22 mouse cellular contexts compared by ENCODE assay signal in the genomic region with DNA sequence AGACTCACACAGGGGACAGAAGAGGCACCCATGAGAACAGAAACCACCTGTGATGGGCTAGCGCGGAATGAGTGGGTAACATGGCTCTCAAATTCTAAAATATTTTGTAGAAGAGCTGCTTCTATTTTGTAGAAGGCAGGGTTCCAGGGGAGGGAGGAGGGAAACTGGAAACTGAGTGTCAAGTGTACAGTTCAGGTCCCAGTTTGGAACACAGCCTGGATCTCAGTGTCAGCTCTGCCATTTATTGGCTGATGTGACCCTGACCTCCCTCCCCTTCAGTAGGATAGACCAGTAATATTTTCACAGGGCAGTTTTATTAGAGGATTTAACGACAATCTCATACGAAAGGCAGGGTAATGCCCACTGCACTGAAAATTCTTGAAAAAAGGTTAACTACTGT. TPM values are rescaled to one million over a fixed set of nuclear protein-coding genes. Genes with fewer than 3 reads are reported as not detected.
"Had no signal": no experiment of that assay in that cellular context is flagged by ENCODE, and none has a peak within 500 bp of the region (broad histone marks: within the 10 kb centered on the region; RNA-seq: fewer than 3 reads in every experiment).

No protein-coding gene starts in this region.

- H3K4me2 ChIP-seq: lung, embryonic 14.5 days; midbrain, embryonic 12.5 days; neural tube, embryonic 13.5 days; neural tube, embryonic 15.5 days; stomach, embryonic 15.5 days had no signal

- H3K9ac ChIP-seq: lung, embryonic 14.5 days; midbrain, embryonic 12.5 days; neural tube, embryonic 13.5 days; neural tube, embryonic 15.5 days; stomach, embryonic 15.5 days had no signal

- ATAC-seq: midbrain, embryonic 16.5 days had no signal

- H3K9me3 ChIP-seq: midbrain, embryonic 10.5 days; midbrain, embryonic 12.5 days; neural tube, embryonic 13.5 days; neural tube, embryonic 15.5 days; stomach, embryonic 15.5 days had no signal

- H3K27ac ChIP-seq: midbrain, embryonic 10.5 days; midbrain, embryonic 12.5 days; neural tube, embryonic 13.5 days; neural tube, embryonic 15.5 days; stomach, embryonic 15.5 days; stomach, postnatal 0 days had no signal

- H3K4me3 ChIP-seq: midbrain, embryonic 10.5 days; midbrain, embryonic 12.5 days; myocyte; neural tube, embryonic 13.5 days; neural tube, embryonic 15.5 days; stomach, embryonic 15.5 days had no signal

- DNase-seq: lung, adult 18-20 months; lung, embryonic 14.5 days; lung, postnatal 10 days; lung, postnatal 4 days; midbrain, embryonic 14.5 days; retina, postnatal 1 day; right cerebral cortex, adult 18-20 months; right cerebral cortex, postnatal 25 days; right cerebral cortex, postnatal 4 days; thymus, adult 2 months; thymus, postnatal 25 days; thymus, postnatal 4 days had no signal

- H3K4me1 ChIP-seq: midbrain, embryonic 10.5 days; midbrain, embryonic 12.5 days; neural tube, embryonic 13.5 days; neural tube, embryonic 15.5 days; stomach, embryonic 15.5 days had no signal

- H3K27me3 ChIP-seq: midbrain, embryonic 12.5 days; neural tube, embryonic 13.5 days; neural tube, embryonic 15.5 days; stomach, embryonic 15.5 days had no signal

- H3K36me3 ChIP-seq: stomach, embryonic 15.5 days had no signal

RNA-seq across cellular contexts. Expression of gene Wnt5b, which starts 32.6 kb away (rescaled TPM):
- total RNA-seq: megakaryocyte, adult 5-6 weeks; megakaryocyte-erythroid progenitor cell, adult 5-6 weeks had no signal
